Mouse (Mus musculus): Measurements from ENCODE around the gene Slc24a3.

Slc24a3 gene

GRCm38 (mm10) chr2:145434068-145434467, 266.5 kb downstream of the Slc24a3 start:
- no peak for DNase-seq (ENCODE audit: low spot score in 2 of 2)

GRCm38 (mm10) chr2:145438336-145438735, 270.8 kb downstream of the Slc24a3 start:
- no peak for DNase-seq (ENCODE audit: low spot score in 2 of 2)

- no peak for DNase-seq (ENCODE audit: low spot score in 2 of 2)
Measured at GRCm38 (mm10) chr2:145439755-145440154, 272.2 kb downstream of the Slc24a3 start.

DNA sequence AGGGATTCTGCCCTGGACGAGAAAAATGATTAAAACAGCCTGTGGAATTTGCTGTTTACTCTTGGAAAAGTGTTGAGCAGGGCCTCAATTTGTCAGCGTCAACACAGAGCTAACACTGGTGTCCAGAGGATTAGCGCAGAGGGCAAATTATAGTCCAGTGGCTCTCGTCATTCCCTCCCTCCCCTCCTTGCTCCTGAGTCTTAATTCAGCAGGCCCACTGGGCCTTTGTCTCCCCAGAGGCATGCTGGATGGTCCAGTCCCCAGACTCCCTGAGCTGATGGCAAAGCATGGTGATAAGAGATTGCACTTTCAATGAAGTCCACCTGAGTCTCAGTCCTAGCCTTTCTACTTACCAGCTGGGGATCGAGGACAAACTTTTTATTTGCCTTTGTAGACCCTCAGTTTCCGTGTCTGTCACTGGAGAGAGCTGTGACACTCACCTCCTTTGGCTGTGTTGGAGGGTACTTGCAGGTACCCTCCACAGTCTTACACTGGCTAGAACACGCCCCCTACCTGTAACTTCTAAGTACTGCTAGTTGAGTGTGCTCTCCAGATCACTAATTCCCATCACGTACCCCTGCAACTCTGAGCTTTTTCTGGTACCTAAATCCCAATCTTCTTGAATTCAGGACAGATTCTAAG, 289.7 kb downstream of the Slc24a3 start:
- DNase-seq (ENCODE audit: low spot score in 2 of 2): no peak

GRCm38 (mm10) chr2:145460854-145461423, 293.4 kb downstream of the Slc24a3 start:
- no peak for DNase-seq (ENCODE audit: low spot score in 2 of 2)

- no peak for DNase-seq (ENCODE audit: low spot score in 2 of 2)
Measured at GRCm38 (mm10) chr2:145462253-145462652, 294.7 kb downstream of the Slc24a3 start.

DNA sequence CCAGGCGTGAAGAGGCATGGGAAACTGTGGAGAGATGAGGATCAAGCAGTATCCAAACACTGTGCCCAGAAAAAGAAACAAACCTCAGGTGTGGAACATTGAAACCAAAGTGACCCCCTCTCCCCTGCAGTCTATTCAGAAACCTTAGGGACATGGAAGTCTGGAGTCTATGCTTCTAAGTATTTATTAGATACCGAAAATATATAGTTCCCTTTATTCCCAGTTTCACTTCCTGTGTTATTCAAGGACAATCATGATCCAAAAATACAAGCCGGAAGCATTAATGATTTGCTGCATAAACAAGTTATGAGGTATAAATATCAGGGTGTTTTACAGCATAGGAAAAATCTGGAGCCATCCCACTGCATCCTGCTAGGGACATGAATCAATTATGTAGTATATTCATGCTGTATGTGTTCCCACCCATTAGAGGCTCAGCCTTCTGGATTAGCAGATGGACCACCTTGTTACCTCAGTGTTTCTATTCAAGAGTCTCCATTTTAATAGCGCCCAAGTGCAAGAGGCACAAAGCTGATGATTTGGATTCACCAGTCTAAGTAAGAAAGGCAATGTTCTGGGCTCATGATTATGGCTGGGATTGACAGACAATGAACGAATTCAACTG, 301.3 kb downstream of the Slc24a3 start:
- DNase-seq (ENCODE audit: low spot score in 2 of 2): no peak

- DNase-seq (ENCODE audit: low spot score in 2 of 2): no peak
Measured at GRCm38 (mm10) chr2:145477484-145477883, 309.9 kb downstream of the Slc24a3 start.

DNA sequence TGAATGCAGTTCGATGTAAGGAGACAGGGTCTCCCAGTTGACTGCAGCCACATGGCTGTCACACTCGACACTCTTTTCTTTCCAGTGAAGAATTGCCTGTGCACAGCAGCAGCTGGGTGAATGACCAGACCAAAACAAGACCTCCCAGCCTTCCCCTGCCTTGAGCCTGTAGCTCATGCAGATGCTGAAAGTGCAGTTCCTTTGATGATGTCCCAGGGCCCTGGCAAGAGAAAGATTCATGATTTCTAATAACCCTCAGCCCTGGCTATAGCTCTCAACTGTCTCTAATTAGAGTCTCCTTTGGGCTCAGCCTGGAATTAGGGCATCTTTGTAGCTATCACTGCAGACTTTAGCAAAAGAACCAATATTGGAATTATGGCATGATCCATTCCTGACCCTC, 312.1 kb downstream of the Slc24a3 start:
- DNase-seq (ENCODE audit: low spot score in 2 of 2): no peak

GRCm38 (mm10) chr2:145500231-145500630, 332.7 kb downstream of the Slc24a3 start:
- no peak for DNase-seq (ENCODE audit: low spot score in 2 of 2)

DNA sequence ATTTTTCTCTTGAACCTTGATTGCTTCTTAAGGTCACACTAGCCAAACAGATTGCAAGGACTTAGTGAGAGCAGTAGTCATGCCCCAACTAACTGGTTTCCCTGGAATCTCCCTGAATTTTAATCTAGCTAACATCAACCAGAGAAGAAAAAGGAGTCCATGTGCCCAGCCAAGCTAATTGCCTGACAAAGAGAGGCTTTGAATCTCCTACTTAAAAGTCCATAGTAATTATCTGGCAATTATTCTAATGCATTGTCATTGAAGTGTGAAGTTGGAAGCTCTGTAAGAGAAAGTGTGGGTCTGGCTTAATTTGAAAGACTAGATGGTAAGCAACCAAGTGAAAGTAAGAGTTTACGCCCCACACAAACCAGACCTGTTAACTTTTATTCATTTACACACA, 333.9 kb downstream of the Slc24a3 start:
- no peak for DNase-seq (ENCODE audit: low spot score in 2 of 2)

- no peak for DNase-seq (ENCODE audit: low spot score in 2 of 2)
Measured at GRCm38 (mm10) chr2:145507702-145508101, 340.1 kb downstream of the Slc24a3 start.

- DNase-seq (ENCODE audit: low spot score in 2 of 2): no peak
Measured at GRCm38 (mm10) chr2:145510650-145511225, 343.2 kb downstream of the Slc24a3 start.

DNA sequence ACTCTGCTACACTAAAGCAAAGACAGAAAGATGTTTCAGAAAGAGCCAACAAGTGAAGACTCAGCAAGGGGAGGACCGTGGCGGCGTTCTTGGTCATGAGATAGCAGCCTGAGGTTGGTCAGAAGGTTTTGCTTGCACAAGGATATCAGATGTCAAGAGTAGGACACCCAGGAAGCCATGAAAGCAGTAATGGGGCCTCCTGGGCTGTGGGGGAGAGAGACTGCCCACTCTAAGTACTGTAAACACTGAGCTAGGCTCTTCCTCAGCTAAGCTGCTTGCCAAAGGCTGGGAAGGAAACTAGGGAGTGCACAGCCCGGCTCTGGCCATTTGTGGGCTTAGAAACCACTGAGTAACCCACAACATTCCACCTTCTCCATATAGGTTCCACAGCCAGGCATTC, 348.4 kb downstream of the Slc24a3 start:
- no peak for DNase-seq (ENCODE audit: low spot score in 2 of 2)

DNA sequence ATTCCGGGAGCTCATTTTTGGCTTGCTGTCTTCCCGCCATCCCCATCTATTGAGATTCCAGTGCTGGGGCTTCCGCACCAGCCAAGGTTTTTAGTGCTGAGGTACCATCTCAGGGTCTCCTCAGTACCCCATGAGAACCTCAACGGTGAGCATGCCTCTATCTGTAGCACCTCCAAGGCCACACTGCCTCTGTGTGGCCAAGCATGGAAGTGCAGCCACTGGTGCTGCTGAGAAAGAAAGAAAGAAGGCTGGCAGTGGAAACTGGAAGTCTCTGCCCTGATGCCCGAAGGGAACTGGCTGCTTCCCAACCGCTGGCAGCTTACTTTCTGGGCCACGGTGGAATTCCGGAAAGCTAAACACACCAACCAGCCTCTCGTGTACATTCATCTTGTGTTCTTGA, 349.8 kb downstream of the Slc24a3 start:
- peak; percentile 8 to 46 for DNase-seq (ENCODE audit: low spot score in 2 of 2)

- DNase-seq (ENCODE audit: low spot score in 2 of 2): no peak
Measured at GRCm38 (mm10) chr2:145522017-145522416, 354.5 kb downstream of the Slc24a3 start.

- no peak for DNase-seq (ENCODE audit: low spot score in 2 of 2)
Measured at GRCm38 (mm10) chr2:145523381-145523780, 355.8 kb downstream of the Slc24a3 start.

DNA sequence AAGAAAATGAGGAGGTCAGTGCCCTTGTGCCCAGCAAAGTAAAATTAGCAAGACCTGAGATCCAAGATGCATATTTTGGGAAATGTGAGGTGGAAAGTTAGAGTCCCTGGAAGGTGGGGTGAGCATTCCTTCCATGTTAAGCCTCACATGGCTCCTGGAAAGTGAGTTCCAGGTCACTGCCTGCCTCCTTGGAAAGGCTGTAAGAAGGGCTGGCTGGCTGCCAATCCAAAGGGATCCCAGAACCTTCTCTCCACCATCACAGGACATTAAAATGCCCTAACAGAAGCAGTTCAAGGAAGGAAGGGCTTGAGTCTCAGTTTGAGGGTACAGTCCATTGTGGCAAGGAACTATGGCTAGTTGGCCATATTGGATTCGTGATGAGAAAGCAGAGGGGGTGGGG, 359.6 kb downstream of the Slc24a3 start:
- DNase-seq (ENCODE audit: low spot score in 2 of 2): no peak

- DNase-seq (ENCODE audit: low spot score in 2 of 2): no peak
Measured at GRCm38 (mm10) chr2:145530941-145531353, 363.4 kb downstream of the Slc24a3 start.

DNA sequence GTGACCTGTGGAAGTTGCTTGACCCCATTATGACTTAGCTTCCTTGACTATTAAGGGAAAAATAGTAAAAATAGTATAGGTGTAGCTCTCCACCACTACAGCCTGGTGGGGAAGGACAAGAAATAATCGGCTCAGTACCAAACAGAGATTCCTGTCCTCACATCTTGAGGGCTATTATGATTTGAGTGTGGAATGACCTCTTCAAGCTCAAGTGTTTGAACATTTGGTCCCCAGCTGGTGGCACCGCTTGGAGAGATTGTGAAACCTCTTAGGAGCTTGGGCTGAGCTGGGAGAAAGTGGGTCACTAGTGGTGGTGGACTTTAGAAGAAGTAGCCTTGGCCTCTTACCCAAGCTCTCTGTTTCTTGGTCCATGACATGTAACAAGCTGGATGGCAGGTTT, 365.5 kb downstream of the Slc24a3 start:
- DNase-seq (ENCODE audit: low spot score in 2 of 2): no peak

DNA sequence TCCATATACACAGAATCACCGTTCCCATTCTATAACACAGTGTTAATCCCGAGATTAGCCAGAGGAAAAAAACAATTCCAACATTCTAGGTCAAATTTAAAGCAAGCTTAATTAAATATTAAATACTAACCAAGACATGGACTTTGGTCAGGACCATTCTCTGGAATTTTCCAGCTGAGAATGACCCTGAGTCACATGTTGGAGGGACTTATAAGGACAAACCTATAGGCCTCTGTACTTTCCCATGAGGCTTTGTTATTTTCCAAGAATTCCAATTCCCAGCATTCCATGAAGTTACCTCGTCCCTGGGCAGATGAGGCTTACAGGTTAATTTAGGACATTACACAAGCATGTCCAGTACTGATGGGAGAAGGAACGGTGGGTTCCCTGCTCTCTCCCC, 367.8 kb downstream of the Slc24a3 start:
- no peak for DNase-seq (ENCODE audit: low spot score in 2 of 2)

GRCm38 (mm10) chr2:145535774-145536173, 368.2 kb downstream of the Slc24a3 start:
- no peak for DNase-seq (ENCODE audit: low spot score in 2 of 2)

DNA sequence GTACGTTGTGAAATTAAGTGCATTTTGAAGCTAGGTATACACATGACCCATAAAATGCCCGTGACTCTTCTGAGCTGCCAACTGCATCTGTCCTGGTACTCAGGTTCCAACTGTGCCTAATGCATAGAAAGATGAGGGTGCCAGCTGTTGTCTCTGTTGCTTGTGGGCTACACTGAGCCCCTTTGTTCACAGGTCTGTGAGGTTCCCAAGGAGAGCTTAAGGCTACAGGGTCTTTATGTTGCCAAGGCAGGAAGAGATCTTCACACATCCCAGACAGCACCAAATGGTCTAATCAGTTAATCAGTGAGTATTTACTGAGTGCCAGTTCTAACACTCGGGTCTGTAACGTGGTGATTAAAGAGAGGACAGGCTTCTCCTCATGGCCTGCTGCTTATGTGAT, 369.4 kb downstream of the Slc24a3 start:
- DNase-seq (ENCODE audit: low spot score in 2 of 2): no peak
